Mouse (Mus musculus) limb, embryonic 14.5 days (tissue): ENCODE data around the gene Plet1. TPM values are rescaled to one million over a fixed set of nuclear protein-coding genes. Genes with fewer than 3 reads are reported as not detected.
A peak's percentile ranks its signal among the peaks of the same experiment; 100 is the strongest.

Experiments
- ATAC-seq: fragments of 200-750 bp; cut with Nextera tagmentation; 2 replicates; pipeline ENCODE4 v1.8.0; 2017; ENCODE audit warnings: low read depth, moderate number of reproducible peaks, moderate TSS enrichment; ENCODE audit not compliant: low FRiP score
- DNase-seq: peaks from one replicate; pipeline ENCODE4 v3.0.0-alpha.2; 2015; ENCODE audit warnings: low spot score
- H3K27ac ChIP-seq: fragments of 300-500 bp; sonication (generic); replicated peaks from 2 replicates; pipeline ENCODE4 v1.5.1; 2014; ENCODE audit warnings: low read depth, mild to moderate bottlenecking, low read length, moderate library complexity, mixed read lengths
- H3K27me3 ChIP-seq: fragments of 300-500 bp; sonication (generic); 2 replicates; pipeline ENCODE4 v1.6.1; 2014; ENCODE audit warnings: low read length, mixed read lengths; ENCODE audit not compliant: control insufficient read depth, insufficient read depth
- H3K36me3 ChIP-seq: fragments of 300-500 bp; sonication (generic); 2 replicates; pipeline ENCODE4 v1.6.1; 2014; ENCODE audit warnings: mild to moderate bottlenecking, low read length, moderate library complexity, mixed read lengths; ENCODE audit not compliant: control insufficient read depth, insufficient read depth
- H3K4me1 ChIP-seq: fragments of 300-500 bp; sonication (generic); 2 replicates; pipeline ENCODE4 v1.6.1; 2014; ENCODE audit warnings: antibody characterized with exemption, low read length, mixed read lengths; ENCODE audit not compliant: control insufficient read depth, insufficient read depth
- H3K4me2 ChIP-seq: fragments of 300-500 bp; sonication (generic); replicated peaks from 2 replicates; pipeline ENCODE4 v1.6.1; 2014; ENCODE audit warnings: low read depth, mild to moderate bottlenecking, low read length, moderate library complexity; ENCODE audit not compliant: severe bottlenecking
- H3K4me3 ChIP-seq: fragments of 300-500 bp; sonication (generic); replicated peaks from 2 replicates; pipeline ENCODE4 v1.5.1; 2014; ENCODE audit warnings: low read length
- H3K9ac ChIP-seq: fragments of 300-500 bp; sonication (generic); 2 replicates; pipeline ENCODE4 v1.6.1; 2014; ENCODE audit warnings: mild to moderate bottlenecking, low read depth, low read length, moderate library complexity; ENCODE audit not compliant: severe bottlenecking
- H3K9me3 ChIP-seq: fragments of 300-500 bp; sonication (generic); 2 replicates; pipeline ENCODE4 v1.6.1; 2016; ENCODE audit warnings: low read length; ENCODE audit not compliant: control insufficient read depth
- POLR2A ChIP-seq: fragments of 200-500 bp; IDR thresholded peaks from 2 replicates; pipeline ENCODE4 v1.8.0; 2012; ENCODE audit warnings: inconsistent platforms, mild to moderate bottlenecking, moderate library complexity, borderline replicate concordance; ENCODE audit not compliant: insufficient read depth, insufficient read length; ENCODE audit errors: extremely low read depth
- WGBS: fragments of 180-500 bp; shearing (Covaris S2); extraction: QIAGEN DNeasy Blood & Tissue Kit; methylation state at CpG from one replicate; pipeline ENCODE4 v1.1.7; 2014; 5-methylcytosine and 5-hydroxymethylcytosine counted together
- polyA plus RNA-seq, 2 experiments: library from polyadenylated mRNA; depleted of rRNA in 1 of 2; stranded (reverse) in 1 of 2; unstranded in 1 of 2; fragments of >200 nt; fragmentation: Nextera tagmentation in 1 of 2; extraction: Ambion mirVana in 1 of 2; gene quantifications; 2 replicates each; pipeline versions ENCODE4 v1.2.1 to v1.2.3; 2012 to 2014

The Plet1 gene
- polyA plus RNA-seq, 2 experiments, result 0.70 to 0.93 TPM

DNA sequence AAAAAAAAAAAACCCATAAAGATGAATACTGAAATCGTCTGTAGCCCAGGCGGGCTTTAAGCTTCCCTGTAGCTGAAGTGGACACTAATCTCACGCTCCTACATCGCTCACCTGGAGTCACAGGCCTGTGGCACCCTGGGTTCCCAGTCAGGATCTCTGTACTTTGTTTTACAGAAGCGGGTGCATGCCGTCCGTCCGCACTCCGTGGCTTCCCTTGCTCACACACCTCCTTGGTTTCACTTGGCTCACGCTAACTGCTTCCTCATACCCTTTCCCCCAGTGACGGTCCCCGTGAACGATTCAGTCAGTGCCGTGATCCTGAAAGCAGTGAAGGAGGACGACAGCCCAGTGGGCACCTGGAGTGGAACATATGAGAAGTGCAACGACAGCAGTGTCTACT, 4.5 kb downstream of the Plet1 start:
- Histone ChIP-seq H3K4me3 (no peak overlapping the region), H3K9ac (no peak overlapping the region), H3K4me2 (no peak overlapping the region), H3K9me3 (no peaks in the 10 kb centered on the region), H3K36me3 (no peaks in the 10 kb centered on the region), H3K27ac (no peak overlapping the region), H3K4me1 (no peaks in the 10 kb centered on the region), H3K27me3 (no peaks in the 10 kb centered on the region)
- ATAC-seq (no peak), DNase-seq (no peak)
- TF ChIP-seq POLR2A, result no peak
- 81% methylated on average over 16 of the region's 16 CpGs for WGBS

GRCm38 (mm10) chr9:50499781-50500180, 5.5 kb downstream of the Plet1 start:
- H3K9me3 ChIP-seq, result no peaks in the 10 kb centered on the region
- DNase-seq (no peak), ATAC-seq (no peak)
- no peak overlapping the region for H3K4me3 ChIP-seq
- H3K27me3 ChIP-seq, result no peaks in the 10 kb centered on the region
- no peak overlapping the region for H3K9ac ChIP-seq
- TF ChIP-seq POLR2A, result no peak
- WGBS, result 92% methylated on average over 3 of the region's 3 CpGs
- H3K4me1 ChIP-seq, result no peaks in the 10 kb centered on the region
- no peak overlapping the region for H3K27ac ChIP-seq
- H3K36me3 ChIP-seq, result no peaks in the 10 kb centered on the region
- H3K4me2 ChIP-seq, result no peak overlapping the region

DNA sequence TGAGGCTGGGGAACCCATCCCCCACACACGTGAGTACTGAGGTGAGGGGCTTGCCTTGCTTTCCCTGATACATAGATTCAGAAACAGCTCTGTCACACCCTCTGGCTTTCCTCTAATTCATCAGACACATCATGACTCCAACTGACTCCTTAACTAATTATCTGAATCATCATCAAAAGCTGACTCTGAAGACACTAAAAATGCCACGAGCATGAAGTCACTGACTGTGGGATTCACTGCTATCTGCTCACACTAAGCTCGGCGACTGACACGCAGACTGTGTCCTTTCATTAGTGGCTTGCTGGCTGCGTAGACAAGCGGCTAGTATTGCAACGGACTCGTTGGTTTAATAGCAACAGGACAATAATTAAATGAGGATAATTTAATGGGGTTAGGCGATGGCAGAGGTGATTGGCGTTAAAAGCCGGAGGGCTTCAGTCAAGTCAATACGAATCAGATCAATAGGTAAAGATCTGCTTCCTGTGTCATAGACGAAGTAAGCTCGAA, 6.2 kb downstream of the Plet1 start:
- 68% methylated on average over 15 of the region's 15 CpGs for WGBS
- Histone ChIP-seq H3K27ac (no peak overlapping the region), H3K4me2 (peak overlapping the region; percentile 42), H3K27me3 (no peaks in the 10 kb centered on the region), H3K4me3 (peak overlapping the region; percentile 27), H3K9me3 (no peaks in the 10 kb centered on the region), H3K4me1 (no peaks in the 10 kb centered on the region), H3K9ac (no peak overlapping the region), H3K36me3 (no peaks in the 10 kb centered on the region)
- TF ChIP-seq POLR2A, result no peak
- ATAC-seq (no peak), DNase-seq (no peak)

- Histone ChIP-seq H3K36me3 (no peaks in the 10 kb centered on the region), H3K4me1 (no peaks in the 10 kb centered on the region), H3K27ac (no peak overlapping the region), H3K4me2 (peak overlapping the region; percentile 42), H3K9ac (0 out of 2 replicates have a peak overlapping the region, but pooled peaks have one; percentile 25), H3K9me3 (no peaks in the 10 kb centered on the region), H3K4me3 (peak overlapping the region; percentile 27), H3K27me3 (no peaks in the 10 kb centered on the region)
- WGBS, result 28% methylated on average over 14 of the region's 14 CpGs
- no peak for TF ChIP-seq POLR2A
- peak; percentile 73 for DNase-seq
- ATAC-seq, result peak; percentile 89
Measured at GRCm38 (mm10) chr9:50500974-50501501, 6.7 kb downstream of the Plet1 start.

DNA sequence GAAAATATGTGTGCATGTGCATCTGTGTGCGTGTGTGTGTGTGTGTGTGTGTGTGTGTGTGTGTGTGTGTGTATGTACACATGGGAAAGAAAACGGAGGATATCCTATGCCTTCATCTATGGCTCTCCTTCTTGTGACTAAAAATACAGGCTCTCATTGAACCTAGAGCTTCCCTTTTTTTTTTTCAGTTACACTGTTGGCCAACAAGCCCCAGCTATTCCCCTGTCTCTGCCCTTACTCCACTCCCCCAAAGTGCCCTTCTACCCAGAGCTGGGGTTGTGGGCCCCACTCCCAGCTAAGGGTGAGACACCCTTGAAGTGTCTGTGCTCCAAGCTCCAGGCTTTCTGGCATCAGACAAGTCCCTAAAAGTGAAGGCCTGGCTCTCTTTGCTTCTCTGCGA, 8.6 kb downstream of the Plet1 start:
- ATAC-seq (no peak), DNase-seq (no peak)
- no peak for TF ChIP-seq POLR2A
- H3K4me1 ChIP-seq, result no peaks in the 10 kb centered on the region
- no peaks in the 10 kb centered on the region for H3K9me3 ChIP-seq
- no peaks in the 10 kb centered on the region for H3K27me3 ChIP-seq
- H3K4me2 ChIP-seq, result no peak overlapping the region
- H3K4me3 ChIP-seq, result no peak overlapping the region
- H3K27ac ChIP-seq, result no peak overlapping the region
- no peak overlapping the region for H3K9ac ChIP-seq
- H3K36me3 ChIP-seq, result no peaks in the 10 kb centered on the region
- WGBS, result 88% methylated on average over 2 of the region's 3 CpGs
